Mouse (Mus musculus) limb, embryonic 14.5 days (tissue): Measurements from ENCODE around the gene Usf3. TPM values are rescaled to one million over a fixed set of nuclear protein-coding genes. Genes with fewer than 3 reads are reported as not detected.

Experiments used
- ATAC-seq: fragments of 200-750 bp; cut with Nextera tagmentation; 2 replicates; pipeline ENCODE4 v1.8.0; 2017; ENCODE audit warnings: low read depth, moderate number of reproducible peaks, moderate TSS enrichment; ENCODE audit not compliant: low FRiP score
- DNase-seq: peaks from one replicate; pipeline ENCODE4 v3.0.0-alpha.2; 2015; ENCODE audit warnings: low spot score
- H3K27ac ChIP-seq: fragments of 300-500 bp; sonication (generic); replicated peaks from 2 replicates; pipeline ENCODE4 v1.5.1; 2014; ENCODE audit warnings: low read depth, mild to moderate bottlenecking, low read length, moderate library complexity, mixed read lengths
- H3K27me3 ChIP-seq: fragments of 300-500 bp; sonication (generic); 2 replicates; pipeline ENCODE4 v1.6.1; 2014; ENCODE audit warnings: low read length, mixed read lengths; ENCODE audit not compliant: control insufficient read depth, insufficient read depth
- H3K36me3 ChIP-seq: fragments of 300-500 bp; sonication (generic); 2 replicates; pipeline ENCODE4 v1.6.1; 2014; ENCODE audit warnings: mild to moderate bottlenecking, low read length, moderate library complexity, mixed read lengths; ENCODE audit not compliant: control insufficient read depth, insufficient read depth
- H3K4me1 ChIP-seq: fragments of 300-500 bp; sonication (generic); 2 replicates; pipeline ENCODE4 v1.6.1; 2014; ENCODE audit warnings: antibody characterized with exemption, low read length, mixed read lengths; ENCODE audit not compliant: control insufficient read depth, insufficient read depth
- H3K4me2 ChIP-seq: fragments of 300-500 bp; sonication (generic); replicated peaks from 2 replicates; pipeline ENCODE4 v1.6.1; 2014; ENCODE audit warnings: low read depth, mild to moderate bottlenecking, low read length, moderate library complexity; ENCODE audit not compliant: severe bottlenecking
- H3K4me3 ChIP-seq: fragments of 300-500 bp; sonication (generic); replicated peaks from 2 replicates; pipeline ENCODE4 v1.5.1; 2014; ENCODE audit warnings: low read length
- H3K9ac ChIP-seq: fragments of 300-500 bp; sonication (generic); 2 replicates; pipeline ENCODE4 v1.6.1; 2014; ENCODE audit warnings: mild to moderate bottlenecking, low read depth, low read length, moderate library complexity; ENCODE audit not compliant: severe bottlenecking
- H3K9me3 ChIP-seq: fragments of 300-500 bp; sonication (generic); 2 replicates; pipeline ENCODE4 v1.6.1; 2016; ENCODE audit warnings: low read length; ENCODE audit not compliant: control insufficient read depth
- POLR2A ChIP-seq: fragments of 200-500 bp; IDR thresholded peaks from 2 replicates; pipeline ENCODE4 v1.8.0; 2012; ENCODE audit warnings: inconsistent platforms, mild to moderate bottlenecking, moderate library complexity, borderline replicate concordance; ENCODE audit not compliant: insufficient read depth, insufficient read length; ENCODE audit errors: extremely low read depth
- WGBS: fragments of 180-500 bp; shearing (Covaris S2); extraction: QIAGEN DNeasy Blood & Tissue Kit; methylation state at CpG from one replicate; pipeline ENCODE4 v1.1.7; 2014; 5-methylcytosine and 5-hydroxymethylcytosine counted together
- polyA plus RNA-seq, 2 experiments: library from polyadenylated mRNA; depleted of rRNA in 1 of 2; stranded (reverse) in 1 of 2; unstranded in 1 of 2; fragments of >200 nt; fragmentation: Nextera tagmentation in 1 of 2; extraction: Ambion mirVana in 1 of 2; gene quantifications; 2 replicates each; pipeline versions ENCODE4 v1.2.1 to v1.2.3; 2012 to 2014

Usf3 gene
- polyA plus RNA-seq, 2 experiments = 4.7 to 9.2 TPM

DNA sequence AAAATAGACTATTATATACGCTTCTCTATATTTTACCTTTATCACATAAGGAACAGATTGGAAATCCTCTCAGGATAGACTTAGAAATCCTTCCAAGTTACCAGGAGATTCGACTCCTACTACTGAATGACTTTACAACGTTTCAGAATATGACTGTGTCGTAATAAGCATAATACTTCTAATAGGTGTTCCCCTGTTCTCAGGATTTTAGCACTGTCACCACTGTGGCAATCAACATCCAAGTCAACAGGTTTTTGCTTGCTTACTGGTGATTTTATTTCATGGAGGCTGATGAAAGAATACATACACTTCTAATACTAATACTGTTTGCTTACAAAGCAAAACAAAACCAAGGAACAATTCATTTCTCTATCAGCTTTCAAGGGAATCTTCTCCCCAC, 40.7 kb upstream of the Usf3 start:
- H3K4me2 ChIP-seq = no peak overlapping the region
- no peak overlapping the region for H3K4me3 ChIP-seq
- no peaks in the 10 kb centered on the region for H3K9me3 ChIP-seq
- no peaks in the 10 kb centered on the region for H3K4me1 ChIP-seq
- no peak for ATAC-seq
- H3K9ac ChIP-seq = no peak overlapping the region
- H3K27ac ChIP-seq = no peak overlapping the region
- no peak for DNase-seq
- no peaks in the 10 kb centered on the region for H3K36me3 ChIP-seq
- no peaks in the 10 kb centered on the region for H3K27me3 ChIP-seq
- no peak for TF ChIP-seq POLR2A
- 78% methylated on average over 4 of the region's 4 CpGs for WGBS

DNA sequence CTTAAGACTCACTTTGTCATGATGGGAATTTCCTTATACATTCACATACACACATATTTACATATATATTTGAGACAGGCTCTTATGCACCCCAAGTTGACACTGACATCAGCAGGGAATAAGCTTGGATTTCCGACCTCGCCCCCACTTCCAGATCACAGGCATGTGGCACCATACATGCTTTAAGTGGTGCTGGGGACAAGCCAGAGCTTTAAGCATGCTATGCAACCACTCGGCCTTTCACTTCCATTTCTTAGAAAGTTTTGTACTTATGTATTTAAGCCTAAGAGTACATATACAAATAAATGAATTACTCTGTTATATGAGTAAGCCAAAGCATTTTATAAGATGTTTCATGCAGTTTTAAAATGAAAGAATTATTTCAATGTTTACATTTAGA, 39.9 kb upstream of the Usf3 start:
- H3K36me3 ChIP-seq = no peaks in the 10 kb centered on the region
- H3K27me3 ChIP-seq = no peaks in the 10 kb centered on the region
- no peak for TF ChIP-seq POLR2A
- ATAC-seq (no peak), DNase-seq (no peak)
- H3K4me1 ChIP-seq = peaks cover 7% of the 10 kb centered on the region; the same call in 1 of the 2 replicates
- H3K9ac ChIP-seq = no peak overlapping the region
- H3K4me2 ChIP-seq = no peak overlapping the region
- no peak overlapping the region for H3K27ac ChIP-seq
- 79% methylated on average over 3 of the region's 3 CpGs for WGBS
- H3K9me3 ChIP-seq = no peaks in the 10 kb centered on the region
- no peak overlapping the region for H3K4me3 ChIP-seq

DNA sequence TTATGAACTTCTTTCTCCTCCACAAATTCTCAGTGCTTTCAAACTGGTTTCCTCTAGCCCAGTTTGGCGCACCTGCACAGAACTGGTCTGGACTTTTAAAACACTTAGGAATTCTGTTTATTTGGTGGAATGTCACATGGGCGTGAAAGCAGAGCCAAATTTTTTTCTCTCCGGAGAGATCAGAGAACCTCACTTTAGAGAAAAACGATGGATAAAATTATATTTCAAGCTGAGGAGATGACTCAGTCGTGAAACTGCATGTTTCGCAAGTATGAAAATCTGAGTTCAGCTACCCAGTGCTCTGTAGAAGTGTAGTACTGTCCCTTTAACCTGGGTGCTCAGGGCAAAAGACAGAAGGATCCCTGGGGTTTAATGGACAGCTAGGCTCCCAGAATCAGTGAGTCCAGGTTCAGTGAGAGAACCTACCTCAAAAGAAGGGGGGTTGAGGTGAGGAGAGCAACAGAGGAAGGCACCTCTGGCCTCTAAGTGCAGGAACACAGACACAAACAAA, 36.5 kb upstream of the Usf3 start:
- Histone ChIP-seq H3K27me3 (no peaks in the 10 kb centered on the region), H3K9me3 (no peaks in the 10 kb centered on the region), H3K4me3 (no peak overlapping the region), H3K9ac (no peak overlapping the region), H3K27ac (no peak overlapping the region), H3K36me3 (no peaks in the 10 kb centered on the region), H3K4me2 (no peak overlapping the region), H3K4me1 (peaks cover 10% of the 10 kb centered on the region)
- no peak for TF ChIP-seq POLR2A
- ATAC-seq (no peak), DNase-seq (no peak)
- 82% methylated on average over 6 of the region's 6 CpGs for WGBS

DNA sequence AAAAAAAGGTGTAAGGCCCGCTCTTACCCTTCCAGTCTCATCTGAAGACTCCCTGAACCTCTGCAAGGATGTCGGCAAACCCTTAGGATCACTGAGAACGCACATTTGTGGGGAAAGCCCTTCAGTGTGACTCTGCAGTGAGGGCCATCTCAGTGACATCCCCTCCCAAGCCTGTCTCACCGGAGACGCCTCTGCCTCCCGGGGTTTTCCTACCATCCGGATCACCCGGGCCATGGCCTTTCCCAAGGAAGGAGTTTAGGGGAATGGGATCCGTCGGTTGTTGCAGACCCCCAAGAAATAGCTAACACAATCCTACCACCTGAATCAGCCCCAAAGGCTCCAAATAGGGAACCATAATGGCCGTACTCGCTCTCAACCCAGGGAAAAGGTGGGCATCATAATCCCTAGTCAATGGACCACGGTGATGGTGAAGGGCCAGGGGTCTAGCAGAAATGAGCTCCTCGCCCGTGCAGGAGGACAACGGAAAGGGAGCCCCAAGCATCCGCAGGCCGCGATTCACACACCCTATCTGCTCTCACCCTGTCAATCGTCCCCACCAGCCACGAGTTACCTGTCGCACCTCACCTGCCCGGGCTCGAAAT, 34.6 kb upstream of the Usf3 start:
- H3K36me3 ChIP-seq = no peaks in the 10 kb centered on the region
- H3K4me1 ChIP-seq = peaks cover 11% of the 10 kb centered on the region
- ATAC-seq (0 out of 2 replicates have a peak, but pooled peaks have one; percentile 0), DNase-seq (no peak)
- peak overlapping the region; percentile 92 for H3K9ac ChIP-seq
- H3K9me3 ChIP-seq = no peaks in the 10 kb centered on the region
- H3K4me2 ChIP-seq = peak overlapping the region; percentile 90
- no peak for TF ChIP-seq POLR2A
- 3% methylated on average over 24 of the region's 24 CpGs for WGBS
- peak overlapping the region; percentile 95 for H3K4me3 ChIP-seq
- H3K27me3 ChIP-seq = no peaks in the 10 kb centered on the region
- H3K27ac ChIP-seq = peak overlapping the region; percentile 98

DNA sequence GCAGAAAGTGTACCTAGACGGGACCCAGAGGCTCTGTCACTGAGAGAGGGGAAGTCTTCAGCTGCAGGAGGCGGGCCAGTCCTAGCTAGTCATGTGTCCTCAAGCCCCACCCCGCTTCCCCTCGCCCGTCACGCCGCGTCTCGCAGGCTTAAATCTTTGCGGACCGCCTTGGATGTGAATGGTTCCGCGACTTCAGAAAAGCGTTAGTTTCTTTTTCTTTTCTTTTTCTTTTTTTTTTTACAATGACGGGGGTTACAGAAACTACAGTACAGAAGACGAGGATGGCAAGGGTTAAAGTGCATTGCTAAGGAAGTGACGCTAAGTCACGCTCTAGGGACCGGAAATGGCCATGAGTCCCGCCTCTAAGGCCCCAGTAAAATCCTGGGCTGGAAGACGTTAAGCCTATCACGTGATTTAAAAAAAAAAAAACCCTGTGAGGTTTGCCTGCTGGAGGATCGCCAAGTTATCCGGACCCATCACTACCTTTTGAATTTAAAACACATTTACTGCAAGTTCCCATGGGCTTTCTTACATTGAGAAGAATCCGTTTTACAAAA, 34.0 kb upstream of the Usf3 start:
- DNase-seq (peak; percentile 99), ATAC-seq (peak; percentile 88)
- Histone ChIP-seq H3K27ac (peak overlapping the region; percentile 98), H3K4me1 (peaks cover 11% of the 10 kb centered on the region), H3K36me3 (no peaks in the 10 kb centered on the region), H3K9ac (peak overlapping the region; percentile 92), H3K4me3 (peak overlapping the region; percentile 95), H3K4me2 (peak overlapping the region; percentile 90), H3K27me3 (no peaks in the 10 kb centered on the region), H3K9me3 (no peaks in the 10 kb centered on the region)
- WGBS = 0% methylated on average over 25 of the region's 25 CpGs
- 0 out of 2 replicates have a peak, but pooled peaks have one; percentile 10 for TF ChIP-seq POLR2A
